In genomic region chr13:88823522-88824419, GRCm38 (mm10) we compare ENCODE assay signal across 8 mouse cellular contexts. TPM values are rescaled to one million over a fixed set of nuclear protein-coding genes. Genes with fewer than 3 reads are reported as not detected.
DNase-seq lines count a peak whose midpoint lies in the region; ATAC-seq and TF ChIP-seq lines count a peak whose summit lies in the region.

No protein-coding gene starts in this region.

- TF ChIP-seq POLR2A in brain, embryonic 14.5 days (IDR thresholded peaks at IDR 0.05; ENCODE audit: borderline replicate concordance, extremely low read depth, insufficient read depth, insufficient read length, poor library complexity, severe bottlenecking) = peak; percentile 13; the same call in 1 of the 2 replicates

- DNase-seq in heart, adult 11 months = peak; percentile 85
- DNase-seq in heart, postnatal 36 days = no peak
- peak; percentile 95 for DNase-seq in brain, embryonic 14.5 days (ENCODE audit: low read depth)
- no peak for DNase-seq in heart, postnatal 0 days (ENCODE audit: low spot score)
- DNase-seq in left cerebral cortex, adult 18-20 months (ENCODE audit: low spot score in 2 of 2) = peak; percentile 54 to 74
- peak; percentile 39 to 56 for DNase-seq in lung, postnatal 4 days
- peak; percentile 11 for DNase-seq in splenic B cell, adult 2 months (ENCODE audit: low read depth, low spot score)
- no peak for DNase-seq in urinary bladder, adult 2 months (ENCODE audit: low spot score)

- intact Hi-C loops in heart, postnatal 36 days (cut with DNase I) = no loop called here

- H3K27me3 ChIP-seq in heart, postnatal 0 days (ENCODE audit: control insufficient read depth, insufficient read depth, low read length) = peaks cover 12% of the 10 kb centered on the region; the same call in 1 of the 2 replicates
- peaks cover 2% of the 10 kb centered on the region for H3K27me3 ChIP-seq in splenic B cell, adult 2 months (ENCODE audit: control insufficient read depth, insufficient read depth, low read length, poor library complexity, severe bottlenecking)

- TF ChIP-seq EP300 in heart, postnatal 0 days (IDR thresholded peaks at IDR 0.05; ENCODE audit: low read depth) = no peak

- no peak for ATAC-seq in heart, postnatal 0 days (ENCODE audit: insufficient read depth, low read depth)

- no peaks in the 10 kb centered on the region for H3K9me3 ChIP-seq in heart, postnatal 0 days (replicated peaks; ENCODE audit: control insufficient read depth, low read length)

- no peaks in the 10 kb centered on the region for H3K4me1 ChIP-seq in heart, postnatal 0 days (ENCODE audit: control insufficient read depth, insufficient read depth)

- WGBS in heart, postnatal 0 days = 1% methylated on average over 25 of the region's 25 CpGs

- no peaks in the 10 kb centered on the region for H3K36me3 ChIP-seq in heart, postnatal 0 days (replicated peaks; ENCODE audit: control insufficient read depth, insufficient read depth, low read length)
- no peaks in the 10 kb centered on the region for H3K36me3 ChIP-seq in splenic B cell, adult 2 months (ENCODE audit: control insufficient read depth, insufficient read depth, low read length, poor library complexity, severe bottlenecking)

- TF ChIP-seq CTCF in brain, embryonic 14.5 days (IDR thresholded peaks at IDR 0.05; ENCODE audit: borderline replicate concordance, extremely low read depth, insufficient read depth, insufficient read length) = no peak
- TF ChIP-seq CTCF in heart, postnatal 0 days (IDR thresholded peaks at IDR 0.05; ENCODE audit: low read depth) = no peak

- peak overlapping the region; percentile 43 for H3K4me3 ChIP-seq in heart, postnatal 0 days (ENCODE audit: low read depth, low read length)

- H3K4me2 ChIP-seq in heart, postnatal 0 days (ENCODE audit: low read depth, low read length) = peak overlapping the region; percentile 57

- no peak overlapping the region for H3K9ac ChIP-seq in heart, postnatal 0 days (replicated peaks; ENCODE audit: low read depth, low read length)

- no peak overlapping the region for H3K27ac ChIP-seq in heart, postnatal 0 days (ENCODE audit: low read depth)

RNA-seq across cellular contexts. Expression of gene Edil3, which starts 2.5 kb away (rescaled TPM):
- under 1 TPM; 0.14 to 0.25 TPM for total RNA-seq in heart, postnatal 36 days (2021)
- polyA plus RNA-seq in brain, embryonic 14.5 days (2012; rRNA removed) = 21.8 and 30.8 TPM in 2 replicates
- 0.76 and 1.5 TPM in 2 replicates for total RNA-seq in heart, postnatal 0 days (2014; rRNA removed; ENCODE audit: low replicate concordance)
- polyA plus RNA-seq in heart, postnatal 0 days (2015; fragmentation: Nextera tagmentation; extraction: Ambion mirVana) = 0.52 and 0.63 TPM in 2 replicates
- total RNA-seq in left cerebral cortex, adult 18-20 months (2021) = 10 to 100 TPM; 95.2 to 96.3 TPM
- 5.2 and 6.3 TPM in 2 replicates for polyA plus RNA-seq in urinary bladder, adult 2 months (2012; rRNA removed)

Comparison
In these comparisons a context has a peak if more than half of its experiments do, and no peak if none do; other contexts are left out.
1. DNase-seq: peak in heart, adult 11 months (single experiment), brain, embryonic 14.5 days (single experiment), left cerebral cortex, adult 18-20 months (2 of 2), lung, postnatal 4 days (2 of 2) and splenic B cell, adult 2 months (single experiment); none in heart, postnatal 36 days (0 of 2), heart, postnatal 0 days (single experiment) and urinary bladder, adult 2 months (single experiment).
2. RNA of gene Edil3, which starts 2.5 kb away (total RNA-seq): 95.2 to 96.3 TPM in left cerebral cortex, adult 18-20 months; 0.76 to 1.5 TPM in heart, postnatal 0 days and 0.14 to 0.25 TPM in heart, postnatal 36 days; every median in the first group is over 10 times any median in the second.